8 mouse cellular contexts compared by ENCODE assay signal in genomic region chr2:61804841-61805540, GRCm38 (mm10). TPM values are rescaled to one million over a fixed set of nuclear protein-coding genes. Genes with fewer than 3 reads are reported as not detected.
A peak's percentile ranks its signal among the peaks of the same experiment; 100 is the strongest.
DNase-seq lines count a peak whose midpoint lies in the region; ATAC-seq and TF ChIP-seq lines count a peak whose summit lies in the region.

No protein-coding gene starts in this region.

- no peak for TF ChIP-seq POLR2A in spleen, adult 2 months (IDR thresholded peaks at IDR 0.05; ENCODE audit: low read depth, low read length)

- TF ChIP-seq EP300 in heart, postnatal 0 days (IDR thresholded peaks at IDR 0.05; ENCODE audit: low read depth): no peak

- 0 out of 2 replicates have a peak, but pooled peaks have one; percentile 33 for ATAC-seq in heart, postnatal 0 days (ENCODE audit: insufficient read depth, low read depth)
- ATAC-seq in limb, embryonic 15.5 days (ENCODE audit: insufficient number of reproducible peaks, low FRiP score, low TSS enrichment, low read depth): peak; percentile 44; the same call in 1 of the 2 replicates

- no peaks in the 10 kb centered on the region for H3K9me3 ChIP-seq in heart, postnatal 0 days (replicated peaks; ENCODE audit: control insufficient read depth, low read length)
- H3K9me3 ChIP-seq in limb, embryonic 15.5 days: no peaks in the 10 kb centered on the region

- H3K4me3 ChIP-seq in gastrocnemius, adult 2 months: peak overlapping the region; percentile 52
- peak overlapping the region; percentile 28; the same call in 1 of the 2 replicates for H3K4me3 ChIP-seq in spleen, adult 2 months (ENCODE audit: extremely low read depth, insufficient read depth, insufficient read length)
- H3K4me3 ChIP-seq in heart, postnatal 0 days (ENCODE audit: low read depth, low read length): peak overlapping the region; percentile 17; the same call in 1 of the 2 replicates
- peak overlapping the region; percentile 19 for H3K4me3 ChIP-seq in limb, embryonic 15.5 days

- H3K4me2 ChIP-seq in heart, postnatal 0 days (ENCODE audit: low read depth, low read length): 0 out of 2 replicates have a peak overlapping the region, but pooled peaks have one; percentile 9
- H3K4me2 ChIP-seq in limb, embryonic 15.5 days: peak overlapping the region; percentile 36

- WGBS in spleen, adult 2 months: 6% methylated on average over 39 of the region's 39 CpGs
- 1% methylated on average over 39 of the region's 39 CpGs for WGBS in heart, postnatal 0 days
- WGBS in limb, embryonic 15.5 days: 2% methylated on average over 39 of the region's 39 CpGs

- TF ChIP-seq CTCF in gastrocnemius, adult 2 months (IDR thresholded peaks at IDR 0.05): no peak
- no peak for TF ChIP-seq CTCF in spleen, adult 2 months (IDR thresholded peaks at IDR 0.05; ENCODE audit: extremely low read depth, insufficient read depth, insufficient read length, insufficient replicate concordance)
- TF ChIP-seq CTCF in heart, postnatal 0 days (IDR thresholded peaks at IDR 0.05; ENCODE audit: low read depth): no peak

- peaks cover 32% of the 10 kb centered on the region for H3K27me3 ChIP-seq in spleen, adult 2 months (ENCODE audit: control insufficient read depth, insufficient read depth, low read length)
- peaks cover 81% of the 10 kb centered on the region for H3K27me3 ChIP-seq in heart, postnatal 0 days (ENCODE audit: control insufficient read depth, insufficient read depth, low read length)
- peaks cover 77% of the 10 kb centered on the region for H3K27me3 ChIP-seq in limb, embryonic 15.5 days

- no peak overlapping the region for H3K27ac ChIP-seq in gastrocnemius, adult 2 months
- no peak overlapping the region for H3K27ac ChIP-seq in spleen, adult 2 months (ENCODE audit: insufficient read depth, low read length)
- H3K27ac ChIP-seq in heart, postnatal 0 days (ENCODE audit: low read depth): no peak overlapping the region
- no peak overlapping the region for H3K27ac ChIP-seq in limb, embryonic 15.5 days

- H3K9ac ChIP-seq in heart, postnatal 0 days (replicated peaks; ENCODE audit: low read depth, low read length): no peak overlapping the region
- no peak overlapping the region for H3K9ac ChIP-seq in limb, embryonic 15.5 days

- H3K36me3 ChIP-seq in spleen, adult 2 months (ENCODE audit: control insufficient read depth, insufficient read depth, low read length): no peaks in the 10 kb centered on the region; the same call in 1 of the 2 replicates
- no peaks in the 10 kb centered on the region; the same call in 1 of the 2 replicates for H3K36me3 ChIP-seq in heart, postnatal 0 days (replicated peaks; ENCODE audit: control insufficient read depth, insufficient read depth, low read length)
- no peaks in the 10 kb centered on the region for H3K36me3 ChIP-seq in limb, embryonic 15.5 days

- H3K4me1 ChIP-seq in spleen, adult 2 months (ENCODE audit: control insufficient read depth, insufficient read depth, insufficient read length): peaks cover 17% of the 10 kb centered on the region
- H3K4me1 ChIP-seq in heart, postnatal 0 days (ENCODE audit: control insufficient read depth, insufficient read depth): peaks cover 5% of the 10 kb centered on the region; the same call in 1 of the 2 replicates
- H3K4me1 ChIP-seq in limb, embryonic 15.5 days: peaks cover 33% of the 10 kb centered on the region

- no peak for DNase-seq in gastrocnemius, adult 2 months
- no peak for DNase-seq in gastrocnemius, postnatal 25 days
- no peak for DNase-seq in spleen, adult 2 months (ENCODE audit: low read depth in 1 of 2, low spot score in 2 of 2)
- no peak for DNase-seq in spleen, postnatal 10 days (ENCODE audit: low spot score in 2 of 2)
- no peak for DNase-seq in heart, postnatal 0 days (ENCODE audit: low spot score)
- DNase-seq in right cerebral cortex, postnatal 4 days: peak; percentile 40
- DNase-seq in gastrocnemius, postnatal 14 days: no peak

- intact Hi-C loops in gastrocnemius, adult 2 months (cut with DNase I): loop anchor here (5.0 kb wide), 1 partner anchor 93 kb away; the partner anchor contains the start of gene Psmd14
- intact Hi-C loops in gastrocnemius, postnatal 14 days (cut with DNase I; ENCODE audit: low total_unique reads): no loop called here

RNA-seq across cellular contexts. Expression of gene Tbr1, which starts 2.3 kb away (rescaled TPM):
- total RNA-seq in gastrocnemius, adult 2 months (2021): not detected
- total RNA-seq in gastrocnemius, postnatal 25 days (2021): not detected
- polyA plus RNA-seq in spleen, adult 2 months (2012; rRNA removed): 0.05 and 0.11 TPM in 2 replicates
- not detected in 2 replicates for total RNA-seq in heart, postnatal 0 days (2014; rRNA removed; ENCODE audit: low replicate concordance)
- polyA plus RNA-seq in heart, postnatal 0 days (2015; fragmentation: Nextera tagmentation; extraction: Ambion mirVana): 0.07 TPM in 1 of 2 replicates, not detected in the other
- polyA plus RNA-seq in limb, embryonic 15.5 days (2015; fragmentation: Nextera tagmentation; extraction: Ambion mirVana): 0.16 and 0.26 TPM in 2 replicates
- under 1 TPM in 1 of 2 experiments, not detected in 1; 0.10 TPM for total RNA-seq in gastrocnemius, postnatal 14 days (2021)
